Mouse (Mus musculus): ENCODE results near the gene Olfr325. TPM values are rescaled to one million over a fixed set of nuclear protein-coding genes. Genes with fewer than 3 reads are reported as not detected.

Gene Olfr325
- polyA plus RNA-seq, 1 experiment from 2014 or later: not detected

DNA sequence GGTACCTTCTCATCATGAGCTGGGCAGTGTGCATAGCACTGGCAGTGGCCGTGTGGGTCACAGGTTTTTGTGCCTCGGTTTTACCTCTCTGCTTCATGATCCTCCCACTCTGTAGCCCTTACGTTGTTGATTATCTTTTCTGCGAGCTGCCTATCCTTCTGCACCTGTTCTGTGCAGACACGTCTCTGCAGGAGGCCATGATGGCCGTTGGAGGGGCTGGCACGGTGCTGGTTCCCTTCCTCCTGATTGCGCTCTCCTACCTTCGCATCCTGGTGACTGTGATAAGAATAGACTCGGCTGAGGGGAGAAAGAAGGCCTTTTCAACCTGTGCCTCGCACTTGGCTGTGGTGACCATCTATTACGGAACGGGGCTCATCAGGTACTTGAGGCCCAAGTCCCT, 20.3 kb downstream of the Olfr325 start:
- no peaks in the 10 kb centered on the region for H3K36me3 ChIP-seq (ENCODE audit: control insufficient read depth, insufficient read depth, low read length)
- no peak overlapping the region for H3K9ac ChIP-seq (ENCODE audit: low read depth, low read length)
- H3K9me3 ChIP-seq (ENCODE audit: control insufficient read depth, low read length): no peaks in the 10 kb centered on the region
- no peak overlapping the region for H3K27ac ChIP-seq (ENCODE audit: low read length)
- H3K4me2 ChIP-seq (ENCODE audit: low read depth, low read length): no peak overlapping the region
- 88% methylated on average over 13 of the region's 13 CpGs for WGBS
- ATAC-seq: no peak
- no peaks in the 10 kb centered on the region for H3K4me1 ChIP-seq (ENCODE audit: control insufficient read depth, insufficient read depth, low read length)
- H3K27me3 ChIP-seq (replicated peaks; ENCODE audit: control insufficient read depth, insufficient read depth, low read length): no peaks in the 10 kb centered on the region
- H3K4me3 ChIP-seq (ENCODE audit: low read length): no peak overlapping the region

DNA sequence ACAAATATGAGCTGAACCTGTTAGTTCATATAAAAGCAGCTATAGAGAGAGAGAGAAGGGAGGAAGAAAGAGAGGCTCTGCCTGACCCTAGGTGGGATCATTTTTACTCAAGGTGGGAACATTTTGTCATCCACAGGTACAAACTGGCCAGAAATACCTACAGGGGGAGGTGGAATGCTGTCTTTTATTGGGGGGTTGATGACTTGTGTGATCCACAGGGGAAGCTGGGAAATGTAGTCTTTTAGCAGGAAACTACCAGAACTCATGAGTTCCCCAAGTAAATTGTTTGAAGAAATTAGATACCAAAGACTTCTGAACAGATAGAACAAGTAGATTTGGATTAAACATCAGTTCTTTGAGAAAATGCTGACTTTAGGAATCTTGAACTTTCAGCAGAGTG, 24.5 kb downstream of the Olfr325 start:
- Histone ChIP-seq H3K27ac (ENCODE audit: low read length) (no peak overlapping the region), H3K36me3 (ENCODE audit: control insufficient read depth, insufficient read depth, low read length) (no peaks in the 10 kb centered on the region), H3K27me3 (replicated peaks; ENCODE audit: control insufficient read depth, insufficient read depth, low read length) (no peaks in the 10 kb centered on the region), H3K9me3 (ENCODE audit: control insufficient read depth, low read length) (no peaks in the 10 kb centered on the region), H3K4me3 (ENCODE audit: low read length) (no peak overlapping the region), H3K4me1 (ENCODE audit: control insufficient read depth, insufficient read depth, low read length) (no peaks in the 10 kb centered on the region), H3K9ac (ENCODE audit: low read depth, low read length) (no peak overlapping the region), H3K4me2 (ENCODE audit: low read depth, low read length) (no peak overlapping the region)
- no peak for ATAC-seq

DNA sequence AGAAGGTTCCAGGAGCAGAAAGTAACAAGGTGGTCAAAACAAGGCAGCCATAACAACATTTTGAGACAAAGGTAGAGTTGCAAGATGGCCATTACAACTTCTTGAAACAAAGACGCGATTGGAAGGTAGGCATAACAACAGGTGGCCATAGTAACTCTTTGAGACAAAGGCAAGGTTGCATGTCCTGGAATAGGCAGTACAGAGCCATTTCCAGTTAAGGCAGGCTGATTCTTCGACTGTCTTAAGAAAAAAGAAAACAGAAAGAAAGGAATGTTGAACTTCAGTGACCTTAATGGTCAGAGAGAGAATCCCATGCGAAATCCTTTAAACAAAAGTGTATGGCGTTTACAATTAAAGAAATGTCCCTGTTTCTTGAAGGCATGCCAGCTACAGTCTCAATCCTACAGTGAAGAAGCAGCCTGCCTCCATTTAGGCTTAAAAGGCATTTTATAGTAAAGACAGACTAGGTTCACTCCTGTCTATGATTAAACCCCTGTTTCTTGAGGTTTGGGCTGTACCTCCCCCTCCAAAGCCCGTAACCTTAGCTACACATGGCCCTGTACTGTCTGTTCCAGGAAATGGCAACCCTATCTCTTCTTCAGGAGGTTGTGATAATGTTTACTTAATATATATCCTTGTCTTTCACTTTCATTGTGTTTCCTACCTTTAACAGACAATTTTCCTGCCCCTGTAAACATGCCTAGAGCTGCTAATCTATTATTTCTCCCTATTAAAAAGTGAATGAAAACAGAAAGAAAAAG, 25.4 kb downstream of the Olfr325 start:
- no peak overlapping the region for H3K9ac ChIP-seq (ENCODE audit: low read depth, low read length)
- no peak overlapping the region for H3K4me3 ChIP-seq (ENCODE audit: low read length)
- no peak overlapping the region for H3K27ac ChIP-seq (ENCODE audit: low read length)
- no peaks in the 10 kb centered on the region for H3K36me3 ChIP-seq (ENCODE audit: control insufficient read depth, insufficient read depth, low read length)
- no peak for ATAC-seq
- 69% methylated on average over 6 of the region's 6 CpGs for WGBS
- H3K4me1 ChIP-seq (ENCODE audit: control insufficient read depth, insufficient read depth, low read length): no peaks in the 10 kb centered on the region
- no peaks in the 10 kb centered on the region for H3K27me3 ChIP-seq (replicated peaks; ENCODE audit: control insufficient read depth, insufficient read depth, low read length)
- H3K4me2 ChIP-seq (ENCODE audit: low read depth, low read length): no peak overlapping the region
- H3K9me3 ChIP-seq (ENCODE audit: control insufficient read depth, low read length): no peaks in the 10 kb centered on the region

DNA sequence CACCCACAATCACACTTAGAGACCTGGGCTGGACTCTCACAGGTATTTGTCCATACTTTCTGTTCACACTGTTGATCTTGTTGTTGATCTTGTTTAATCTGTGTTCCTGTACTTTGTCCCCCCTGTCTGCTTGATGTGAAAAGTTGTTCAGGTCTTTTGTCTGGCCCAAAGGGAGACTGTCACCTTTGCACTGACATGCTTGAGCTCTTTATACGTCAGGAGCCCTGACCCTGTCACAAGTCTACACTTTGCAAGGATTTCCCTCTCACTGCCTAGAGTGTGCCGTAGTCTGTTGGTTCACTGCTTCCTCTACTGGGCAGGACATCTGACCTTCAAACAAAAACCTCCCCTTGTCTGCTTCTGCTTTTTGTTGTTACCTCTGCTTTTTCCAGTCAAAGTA, 27.2 kb downstream of the Olfr325 start:
- Histone ChIP-seq H3K9me3 (ENCODE audit: control insufficient read depth, low read length) (no peaks in the 10 kb centered on the region), H3K4me1 (ENCODE audit: control insufficient read depth, insufficient read depth, low read length) (no peaks in the 10 kb centered on the region), H3K36me3 (ENCODE audit: control insufficient read depth, insufficient read depth, low read length) (no peaks in the 10 kb centered on the region), H3K27ac (ENCODE audit: low read length) (no peak overlapping the region), H3K9ac (ENCODE audit: low read depth, low read length) (no peak overlapping the region), H3K4me2 (ENCODE audit: low read depth, low read length) (no peak overlapping the region), H3K4me3 (ENCODE audit: low read length) (no peak overlapping the region), H3K27me3 (replicated peaks; ENCODE audit: control insufficient read depth, insufficient read depth, low read length) (no peaks in the 10 kb centered on the region)
- no peak for ATAC-seq
- WGBS: 58% methylated on average over 2 of the region's 2 CpGs

DNA sequence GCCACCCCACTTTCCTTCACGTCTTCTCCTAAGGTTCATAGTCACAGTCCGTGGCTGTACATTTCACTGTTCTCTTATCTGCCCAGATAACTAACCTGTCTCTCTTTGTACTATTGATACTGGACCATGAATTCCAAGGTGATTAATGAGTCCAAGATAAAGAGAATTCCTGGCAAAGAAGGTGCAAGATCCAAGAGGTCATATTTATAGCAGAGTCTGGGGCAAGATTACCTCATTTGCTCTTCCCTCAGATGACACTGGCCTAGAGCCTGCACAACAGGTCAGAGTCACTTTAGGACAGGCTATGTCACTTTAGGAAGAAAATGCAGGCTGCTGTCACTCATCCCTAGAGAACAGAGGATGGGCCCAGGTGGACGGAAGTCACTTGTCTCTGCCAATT, 27.7 kb downstream of the Olfr325 start:
- H3K27me3 ChIP-seq (replicated peaks; ENCODE audit: control insufficient read depth, insufficient read depth, low read length): peaks cover 3% of the 10 kb centered on the region; the same call in 1 of the 2 replicates
- 62% methylated on average over 3 of the region's 3 CpGs for WGBS
- no peak overlapping the region for H3K27ac ChIP-seq (ENCODE audit: low read length)
- no peak overlapping the region for H3K4me2 ChIP-seq (ENCODE audit: low read depth, low read length)
- no peaks in the 10 kb centered on the region for H3K9me3 ChIP-seq (ENCODE audit: control insufficient read depth, low read length)
- no peaks in the 10 kb centered on the region for H3K36me3 ChIP-seq (ENCODE audit: control insufficient read depth, insufficient read depth, low read length)
- H3K4me1 ChIP-seq (ENCODE audit: control insufficient read depth, insufficient read depth, low read length): no peaks in the 10 kb centered on the region
- no peak overlapping the region for H3K4me3 ChIP-seq (ENCODE audit: low read length)
- ATAC-seq: peak; percentile 68
- H3K9ac ChIP-seq (ENCODE audit: low read depth, low read length): no peak overlapping the region

DNA sequence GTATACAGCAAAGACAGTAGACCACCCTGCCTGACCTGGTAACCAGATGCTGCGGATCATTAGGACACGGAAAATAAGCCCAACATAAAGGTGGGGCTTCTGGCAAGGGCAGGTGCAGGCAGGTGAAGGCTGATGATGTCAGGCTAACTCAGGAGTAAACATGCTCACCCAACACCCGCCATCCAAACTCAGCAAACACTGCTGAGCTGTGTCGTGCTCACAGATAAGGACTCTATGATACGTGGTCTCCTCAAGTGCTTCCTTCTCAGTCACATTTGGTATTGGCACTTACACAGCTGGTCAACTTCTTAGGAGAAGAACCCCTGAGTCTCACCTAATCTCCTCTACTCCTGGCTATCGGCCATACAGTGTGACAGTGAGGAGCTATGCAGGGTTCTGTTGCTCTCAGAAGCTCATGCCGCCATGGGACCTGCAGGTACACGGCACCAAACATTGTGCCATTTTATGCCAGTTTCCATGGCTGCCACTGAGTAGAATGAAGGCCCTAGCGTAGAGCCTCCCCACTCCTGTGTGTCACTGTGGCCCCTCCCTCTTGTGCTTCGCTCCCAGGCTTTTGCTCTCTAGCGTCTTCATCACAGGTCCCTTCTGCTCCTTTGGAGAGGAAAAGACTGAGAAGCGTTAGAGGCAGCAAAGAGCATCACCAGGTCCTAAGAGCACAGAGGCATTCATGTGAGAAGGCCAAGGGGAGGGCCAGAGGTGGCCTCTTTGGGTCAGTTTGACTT, 28.8 kb downstream of the Olfr325 start:
- Histone ChIP-seq H3K27ac (ENCODE audit: low read length) (no peak overlapping the region), H3K27me3 (replicated peaks; ENCODE audit: control insufficient read depth, insufficient read depth, low read length) (peaks cover 3% of the 10 kb centered on the region; the same call in 1 of the 2 replicates)
- ATAC-seq: no peak

GRCm38 (mm10) chr11:58607030-58607429, 29.5 kb downstream of the Olfr325 start:
- no peak overlapping the region for H3K27ac ChIP-seq (ENCODE audit: low read length)
- ATAC-seq: no peak
- no peak overlapping the region for H3K4me3 ChIP-seq (ENCODE audit: low read length)
- no peaks in the 10 kb centered on the region for H3K9me3 ChIP-seq (ENCODE audit: control insufficient read depth, low read length)
- H3K36me3 ChIP-seq (ENCODE audit: control insufficient read depth, insufficient read depth, low read length): no peaks in the 10 kb centered on the region
- 80% methylated on average over 6 of the region's 6 CpGs for WGBS
- no peak overlapping the region for H3K4me2 ChIP-seq (ENCODE audit: low read depth, low read length)
- no peaks in the 10 kb centered on the region for H3K4me1 ChIP-seq (ENCODE audit: control insufficient read depth, insufficient read depth, low read length)
- no peak overlapping the region for H3K9ac ChIP-seq (ENCODE audit: low read depth, low read length)
- peaks cover 3% of the 10 kb centered on the region; the same call in 1 of the 2 replicates for H3K27me3 ChIP-seq (replicated peaks; ENCODE audit: control insufficient read depth, insufficient read depth, low read length)

More for the DNA sequence above, 28.8 kb downstream of the Olfr325 start:
- Histone ChIP-seq H3K4me3 (ENCODE audit: low read length) (no peak overlapping the region), H3K9ac (ENCODE audit: low read depth, low read length) (no peak overlapping the region), H3K4me2 (ENCODE audit: low read depth, low read length) (no peak overlapping the region), H3K4me1 (ENCODE audit: control insufficient read depth, insufficient read depth, low read length) (no peaks in the 10 kb centered on the region), H3K36me3 (ENCODE audit: control insufficient read depth, insufficient read depth, low read length) (no peaks in the 10 kb centered on the region), H3K9me3 (ENCODE audit: control insufficient read depth, low read length) (no peaks in the 10 kb centered on the region)
- 79% methylated on average over 12 of the region's 12 CpGs for WGBS

GRCm38 (mm10) chr11:58613359-58613758, 35.8 kb downstream of the Olfr325 start:
- Histone ChIP-seq H3K9ac (ENCODE audit: low read depth, low read length) (no peak overlapping the region), H3K9me3 (ENCODE audit: control insufficient read depth, low read length) (no peaks in the 10 kb centered on the region), H3K27ac (ENCODE audit: low read length) (no peak overlapping the region), H3K36me3 (ENCODE audit: control insufficient read depth, insufficient read depth, low read length) (no peaks in the 10 kb centered on the region), H3K4me3 (ENCODE audit: low read length) (no peak overlapping the region), H3K27me3 (replicated peaks; ENCODE audit: control insufficient read depth, insufficient read depth, low read length) (peaks cover 10% of the 10 kb centered on the region; the same call in 1 of the 2 replicates), H3K4me2 (ENCODE audit: low read depth, low read length) (no peak overlapping the region), H3K4me1 (ENCODE audit: control insufficient read depth, insufficient read depth, low read length) (peaks cover 17% of the 10 kb centered on the region)
- ATAC-seq: peak; percentile 40
- 47% methylated on average over 3 of the region's 3 CpGs for WGBS

GRCm38 (mm10) chr11:58614526-58614925, 37.0 kb downstream of the Olfr325 start:
- Histone ChIP-seq H3K27ac (ENCODE audit: low read length) (no peak overlapping the region), H3K4me1 (ENCODE audit: control insufficient read depth, insufficient read depth, low read length) (peaks cover 17% of the 10 kb centered on the region), H3K4me3 (ENCODE audit: low read length) (no peak overlapping the region), H3K36me3 (ENCODE audit: control insufficient read depth, insufficient read depth, low read length) (no peaks in the 10 kb centered on the region), H3K27me3 (replicated peaks; ENCODE audit: control insufficient read depth, insufficient read depth, low read length) (peaks cover 10% of the 10 kb centered on the region; the same call in 1 of the 2 replicates), H3K9ac (ENCODE audit: low read depth, low read length) (no peak overlapping the region), H3K9me3 (ENCODE audit: control insufficient read depth, low read length) (no peaks in the 10 kb centered on the region), H3K4me2 (ENCODE audit: low read depth, low read length) (no peak overlapping the region)
- ATAC-seq: peak; percentile 87

Data from intestine, embryonic 16.5 days (tissue).